Mouse (Mus musculus) cortical plate, adult 2 months (tissue): ENCODE results near the gene 1700029J07Rik.

Source experiments
- CTCF ChIP-seq: fragments of 200-500 bp; IDR thresholded peaks from 2 replicates; pipeline ENCODE4 v1.5.1; 2011; ENCODE audit warnings: mild to moderate bottlenecking, control low read depth, low read length; ENCODE audit not compliant: insufficient read depth; ENCODE audit errors: extremely low read depth
- POLR2A ChIP-seq: fragments of 200-500 bp; IDR thresholded peaks from 2 replicates; pipeline ENCODE4 v1.6.1; 2011; ENCODE audit warnings: mild to moderate bottlenecking, low read length, control low read depth; ENCODE audit not compliant: insufficient read depth; ENCODE audit errors: extremely low read depth

GRCm38 (mm10) chr8:45998228-45998627 lies 23.2 kb upstream of the 1700029J07Rik start:
- TF ChIP-seq POLR2A (no peak), CTCF (0 out of 2 replicates have a peak, but pooled peaks have one; percentile 8)
